Mouse (Mus musculus) left cerebral cortex, postnatal 10 days (tissue): ENCODE data around the gene Hpn. TPM values are rescaled to one million over a fixed set of nuclear protein-coding genes. Genes with fewer than 3 reads are reported as not detected.

ENCODE experiments used
- DNase-seq, 2 experiments: peaks; one replicate each; pipeline ENCODE4 v3.0.0; 2021 to 2022; ENCODE audit warnings: low spot score in 2 of 2, mixed read lengths in 1 of 2; ENCODE audit errors: extremely low spot score in 1 of 2
- intact Hi-C: fragments of 180-260 bp; cut with DNase I; formaldehyde crosslinking; loops from one replicate; pipeline ENCODE4 v1.15.1; 2025
- total RNA-seq, 2 experiments: library from RNA; stranded (reverse); gene quantifications; 2 replicates each; pipeline ENCODE4 v1.2.3; 2021

The Hpn gene
- total RNA-seq, 2 experiments from 2014 or later = 1.2 to 1.9 TPM

DNA sequence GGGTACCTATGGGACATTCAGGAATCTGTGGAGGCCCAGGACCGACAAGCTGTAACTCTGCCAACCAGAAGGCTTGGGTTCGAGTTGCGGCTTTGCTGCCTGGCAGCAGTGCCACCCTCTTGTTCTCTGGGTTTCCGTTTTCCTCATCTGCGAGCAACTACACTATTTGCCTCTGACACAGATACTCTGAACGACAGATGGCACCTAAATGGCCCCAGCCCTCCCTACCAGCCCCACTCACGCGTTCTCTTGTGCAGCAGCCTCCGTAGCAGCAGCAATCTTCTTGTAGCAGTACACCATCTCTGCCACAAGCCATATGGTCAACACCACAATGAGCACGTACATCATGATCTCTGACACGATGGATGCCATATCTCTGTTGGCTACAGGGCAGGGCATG, 2.4 kb upstream of the Hpn start:
- DNase-seq = no peak
- intact Hi-C loops = no loop called here

GRCm38 (mm10) chr7:31116721-31117145, 1.6 kb upstream of the Hpn start:
- DNase-seq = peak in 1 of 2 experiments; percentile 64
- intact Hi-C loops = no loop called here

DNA sequence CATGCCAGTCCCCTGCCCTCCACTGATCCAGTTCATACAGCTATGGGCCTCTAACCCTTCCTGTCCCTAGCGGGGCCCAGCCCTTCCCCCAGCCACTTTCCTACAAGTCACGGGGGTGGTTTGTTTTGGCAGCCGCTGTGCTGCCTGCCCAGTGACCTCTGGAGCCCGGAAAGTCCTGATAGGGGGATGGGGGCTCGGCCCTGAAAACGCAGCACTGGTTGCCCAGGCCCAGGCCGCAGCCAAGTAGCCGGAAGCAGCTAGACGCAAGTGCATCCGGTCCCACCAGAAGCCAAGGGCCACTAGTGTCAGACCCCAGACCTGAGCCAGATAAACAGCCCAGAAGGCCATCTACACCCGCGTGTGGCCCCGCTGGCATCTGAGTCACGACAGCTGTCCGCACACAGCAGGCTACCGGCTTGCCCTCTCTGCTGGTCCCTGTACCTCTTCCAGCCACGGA, 525 bp upstream of the Hpn start:
- DNase-seq = peak in 1 of 2 experiments; percentile 86
- intact Hi-C loops = no loop called here

- intact Hi-C loops = no loop called here
- no peak for DNase-seq
These were observed 444 bp downstream of the Hpn start for GRCm38 (mm10) chr7:31114646-31115045.

- intact Hi-C loops = no loop called here
- DNase-seq = no peak
These were observed 1.3 kb downstream of the Hpn start for GRCm38 (mm10) chr7:31113800-31114199.

DNA sequence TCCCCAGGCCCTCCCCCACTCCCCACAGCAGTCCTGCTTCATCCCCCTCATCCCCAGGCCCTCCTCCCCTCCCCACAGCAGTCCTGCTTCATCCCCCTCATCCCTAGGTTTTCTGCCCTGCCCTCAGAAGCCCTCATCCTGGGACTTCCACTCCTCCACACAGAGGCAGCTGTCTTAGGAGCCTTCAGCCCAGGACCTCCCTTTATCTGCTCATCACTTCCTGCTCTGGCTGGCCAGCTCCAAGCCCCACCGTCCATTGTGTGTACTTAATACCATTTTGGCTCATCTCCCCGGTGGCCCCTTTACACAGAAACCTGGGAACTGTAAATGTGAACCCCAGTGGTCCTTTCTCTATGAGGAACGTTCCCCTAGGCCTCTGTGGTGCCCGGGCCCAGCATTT, 3.1 kb downstream of the Hpn start:
- DNase-seq = no peak
- intact Hi-C loops = no loop called here

DNA sequence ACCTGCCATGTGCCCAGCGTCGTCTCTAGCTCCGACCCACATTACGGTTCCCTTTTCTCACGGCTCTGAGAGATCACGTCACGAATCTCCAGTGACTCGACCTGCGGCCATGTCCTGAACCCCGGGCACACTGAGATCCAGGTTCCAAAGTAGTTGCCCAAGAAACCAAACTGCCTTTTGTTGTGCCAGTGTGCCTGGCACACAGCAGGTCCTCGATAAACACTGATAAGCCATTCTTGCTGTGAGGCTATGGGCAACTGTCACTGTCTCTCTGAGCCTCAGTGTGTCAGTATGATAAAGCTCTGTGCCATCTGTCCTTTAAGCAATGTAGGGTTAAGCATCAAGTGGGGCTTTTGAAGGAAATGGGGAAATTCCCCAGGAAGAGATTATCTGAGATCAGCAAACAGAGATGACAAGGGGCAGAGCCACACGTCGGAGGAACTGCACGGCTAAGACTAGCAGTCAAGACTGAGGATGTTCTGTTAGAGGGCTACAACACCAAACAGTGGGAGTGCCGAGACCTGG, 4.2 kb downstream of the Hpn start:
- DNase-seq = no peak
- intact Hi-C loops = no loop called here

DNA sequence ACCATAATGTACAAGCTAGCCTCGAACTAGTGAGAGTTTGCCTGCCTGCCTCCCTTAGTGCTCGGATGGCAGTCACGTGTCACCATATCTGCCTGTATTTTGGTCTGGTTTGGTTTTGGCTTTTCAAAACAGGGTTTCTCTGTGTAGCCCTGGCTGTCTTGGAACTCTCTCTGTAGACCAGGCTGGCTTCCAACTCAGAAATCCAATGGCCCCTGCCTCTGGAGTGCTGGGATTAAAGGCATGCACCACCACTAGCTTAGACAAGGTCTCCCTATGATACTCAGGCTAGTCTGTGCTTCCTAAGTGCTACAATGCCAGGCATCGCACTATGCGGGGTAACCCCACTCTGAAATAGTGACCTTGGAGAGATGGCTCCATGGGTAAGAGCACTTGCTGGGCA, 5.3 kb downstream of the Hpn start:
- intact Hi-C loops = no loop called here
- no peak for DNase-seq

GRCm38 (mm10) chr7:31109091-31109490, 6.0 kb downstream of the Hpn start:
- intact Hi-C loops = no loop called here
- DNase-seq = peak in 1 of 2 experiments; percentile 61

GRCm38 (mm10) chr7:31107781-31108180, 7.3 kb downstream of the Hpn start:
- intact Hi-C loops = no loop called here
- no peak for DNase-seq

GRCm38 (mm10) chr7:31106166-31106565, 8.9 kb downstream of the Hpn start:
- intact Hi-C loops = no loop called here

DNA sequence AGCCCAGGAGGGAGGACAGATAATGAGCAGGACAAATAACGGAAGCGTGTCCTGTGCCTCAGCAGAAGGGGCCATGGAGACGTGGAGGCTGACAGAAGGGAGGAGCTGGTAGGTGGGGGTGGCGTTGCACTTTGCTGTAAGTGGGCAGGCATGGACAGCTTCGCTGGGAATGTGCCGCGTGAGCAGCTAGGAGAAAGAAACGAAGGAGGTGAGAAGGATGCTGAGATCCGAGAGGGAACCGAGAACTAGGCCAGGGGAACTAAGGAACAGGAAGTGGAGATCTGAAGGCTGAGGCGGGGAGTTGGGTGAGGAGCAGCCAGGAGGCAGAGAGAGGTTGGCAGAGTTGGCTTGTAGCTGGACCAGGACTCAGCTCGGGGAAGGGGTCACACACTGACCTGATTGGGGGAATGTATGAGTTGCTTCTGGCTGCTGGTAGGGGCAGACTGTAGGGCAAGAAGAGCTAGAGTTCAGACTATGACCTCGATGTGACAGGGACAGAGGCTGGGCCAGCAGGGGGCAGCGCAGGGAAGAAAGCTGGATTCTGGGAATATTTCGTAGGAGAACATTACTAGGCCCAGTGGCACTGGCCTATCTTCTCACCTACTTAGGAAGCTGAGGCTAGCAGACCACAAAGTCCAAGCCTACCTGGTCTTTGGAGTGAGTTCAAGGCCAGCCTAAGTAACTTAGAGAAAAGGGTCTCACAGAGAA, 9.9 kb downstream of the Hpn start:
- intact Hi-C loops = no loop called here
- peak in 1 of 2 experiments; percentile 66 for DNase-seq

More at GRCm38 (mm10) chr7:31106166-31106565, 8.9 kb downstream of the Hpn start:
- DNase-seq = no peak

GRCm38 (mm10) chr7:31100786-31101185, 14.3 kb downstream of the Hpn start:
- DNase-seq = no peak
- intact Hi-C loops = no loop called here

DNA sequence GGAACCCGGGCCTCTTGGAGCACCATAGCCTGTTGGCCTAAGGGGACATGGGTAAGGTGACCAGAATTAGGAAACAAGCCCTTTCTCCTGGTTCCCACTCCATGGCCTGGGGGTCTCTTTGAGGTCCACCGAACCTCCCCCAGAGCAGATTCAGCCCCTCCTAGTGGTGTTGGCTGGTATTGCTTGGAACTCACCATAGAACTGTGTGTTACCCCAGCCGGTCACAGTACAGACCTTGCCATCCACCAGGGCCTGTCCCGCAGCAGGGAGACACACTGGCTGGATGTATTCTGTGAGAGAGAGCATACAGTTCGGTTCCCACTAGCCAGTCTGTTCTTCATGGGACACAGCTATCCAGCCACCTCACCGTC, 15.5 kb downstream of the Hpn start:
- intact Hi-C loops = no loop called here
- DNase-seq = no peak

DNA sequence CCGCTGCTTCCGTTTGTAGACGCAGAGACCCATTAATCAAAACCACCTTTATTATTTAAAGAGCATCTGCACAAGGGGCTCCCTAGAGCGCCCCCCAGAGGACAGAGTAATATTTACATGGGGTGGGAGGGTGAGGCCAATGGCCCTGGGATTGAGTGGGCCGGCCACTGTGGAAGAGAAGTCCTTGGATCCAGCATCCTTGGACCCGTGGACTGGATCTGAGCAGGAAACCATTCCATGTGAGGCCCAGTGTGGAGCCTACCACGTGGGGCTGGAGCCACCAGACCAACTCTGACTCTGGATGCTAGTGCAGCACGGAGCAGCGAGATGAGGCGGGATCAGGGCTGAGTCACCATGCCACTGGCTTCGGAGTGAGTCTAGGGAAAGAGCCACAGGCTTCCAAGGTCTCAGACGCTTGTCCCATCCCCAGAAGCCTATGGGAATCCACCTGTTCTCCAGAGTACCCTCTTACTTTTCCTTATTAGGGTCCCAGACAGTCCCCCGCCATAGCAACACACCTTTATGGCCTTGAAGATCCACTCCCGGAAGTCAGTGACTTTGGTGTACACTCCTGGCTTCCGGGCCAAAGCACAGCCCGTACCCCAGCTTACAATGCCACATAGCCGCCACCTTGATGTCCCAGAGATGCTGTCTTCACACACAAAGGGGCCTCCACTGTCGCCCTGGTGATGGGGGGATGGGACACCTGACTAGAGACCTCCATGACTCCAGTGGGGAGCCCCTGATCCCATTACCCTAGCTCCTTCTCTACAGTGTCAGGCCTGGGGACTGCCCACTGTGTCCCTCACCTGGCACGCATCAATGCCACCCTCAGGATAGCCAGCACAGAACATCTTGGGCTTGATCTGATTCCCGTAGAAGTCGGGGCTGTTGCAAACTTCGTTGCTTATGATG, 16.1 kb downstream of the Hpn start:
- DNase-seq = peak in 1 of 2 experiments; percentile 50
- intact Hi-C loops = no loop called here

DNA sequence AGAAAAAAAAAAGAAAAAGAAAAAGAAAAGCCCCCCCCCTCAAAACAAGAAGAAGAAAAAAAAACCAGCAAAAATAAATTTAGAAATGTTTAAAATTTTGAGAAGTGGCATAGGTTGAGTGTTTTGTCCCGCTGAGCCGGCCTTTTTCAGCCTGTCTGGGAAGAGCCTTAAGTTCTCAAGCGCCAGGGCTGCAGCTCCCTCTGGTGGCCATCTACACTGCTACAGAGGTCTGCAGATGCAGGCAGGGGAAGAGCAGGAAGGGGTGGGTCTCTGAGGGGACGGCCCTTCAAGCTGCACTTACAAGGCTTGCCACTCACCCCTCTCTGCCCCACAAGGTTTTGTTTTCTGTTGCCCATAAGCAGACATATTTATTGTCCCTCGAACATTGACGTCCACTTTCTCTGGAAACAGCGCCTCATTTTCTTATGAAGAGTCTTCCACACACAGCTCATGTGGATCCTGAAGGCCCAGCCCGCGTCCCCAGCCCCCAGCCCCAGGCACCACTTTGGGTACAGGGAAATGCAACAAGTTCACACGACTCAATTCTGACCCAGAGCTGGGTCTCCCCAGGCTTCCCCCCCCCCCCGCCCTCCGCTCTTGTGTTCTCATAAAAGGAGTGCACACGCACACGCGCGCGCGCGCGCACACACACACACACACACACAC, 17.4 kb downstream of the Hpn start:
- DNase-seq = peak; percentile 89 to 94

DNA sequence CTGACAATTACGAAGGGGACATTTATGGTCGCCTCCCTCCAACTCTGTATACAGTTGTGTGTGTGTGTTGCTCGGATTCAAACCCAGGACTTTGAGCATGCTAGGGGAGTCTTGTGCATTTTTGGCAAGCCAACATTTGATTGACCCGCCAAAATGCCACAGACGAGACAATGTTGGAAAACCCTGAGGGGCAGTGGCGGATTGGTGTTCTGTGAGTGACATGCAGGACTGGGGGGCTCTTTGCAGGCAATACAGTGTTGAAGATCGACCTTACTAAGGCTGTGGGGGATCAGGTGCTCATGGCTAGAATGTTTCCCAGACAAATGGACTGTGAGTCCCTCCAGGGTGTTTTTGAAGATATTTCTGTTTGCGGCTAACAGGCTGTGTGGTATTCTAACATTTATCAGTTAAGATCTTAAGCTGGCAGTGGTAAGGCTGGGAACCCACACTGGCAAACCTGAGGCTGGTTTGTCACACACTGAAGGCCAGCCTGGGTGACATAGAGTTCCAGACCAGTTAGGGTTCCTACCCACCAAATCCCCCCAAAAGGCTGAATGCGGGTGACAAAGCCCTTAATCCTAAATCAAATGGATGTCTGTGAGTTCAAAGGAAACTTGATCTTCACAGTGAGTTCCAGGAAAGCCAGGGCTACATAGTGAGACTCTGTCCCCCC, 18.1 kb downstream of the Hpn start:
- intact Hi-C loops = loop anchor here (2.0 kb wide), 1 partner anchor 38 kb away; the partner anchor contains the start of gene Lgi4
- no peak for DNase-seq

More for the DNA sequence above, 17.4 kb downstream of the Hpn start:
- intact Hi-C loops = loop anchor here (2.0 kb wide), 1 partner anchor 39 kb away; the partner anchor contains the start of gene Lgi4

DNA sequence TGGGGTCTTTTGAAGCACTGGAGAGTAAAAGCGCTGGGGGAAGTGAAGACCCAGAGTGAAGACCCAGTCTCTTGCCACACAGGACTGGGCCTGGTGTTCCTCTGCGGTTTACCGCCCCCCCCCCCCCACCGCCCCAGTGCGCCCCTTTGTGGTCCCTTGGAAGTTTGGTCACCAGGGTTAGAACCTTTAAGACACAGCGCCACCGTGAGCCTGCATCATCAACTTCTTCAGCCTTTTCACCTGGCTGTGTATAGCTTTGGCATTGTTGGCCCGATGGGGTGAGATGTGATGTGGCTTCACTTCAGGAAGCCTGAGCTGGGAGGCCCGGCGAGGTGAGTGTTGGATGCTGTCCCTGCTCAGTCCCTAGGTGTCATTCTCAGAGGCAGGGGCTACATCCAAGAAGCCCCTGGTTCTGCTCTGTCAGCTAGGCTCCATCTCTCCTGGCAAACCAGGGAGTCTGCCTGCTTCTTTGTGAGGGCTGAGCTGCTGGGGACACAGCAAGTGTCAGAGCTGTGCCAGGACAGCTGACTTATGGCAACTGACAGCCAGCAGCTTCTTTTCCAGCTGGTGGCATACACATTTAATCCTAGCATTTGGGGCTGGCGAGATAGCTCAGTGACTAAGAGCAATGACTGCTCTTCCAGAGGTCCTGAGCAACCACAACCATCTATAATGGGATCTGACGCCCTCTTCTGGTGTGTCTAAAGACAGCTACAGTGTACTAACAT, 20.2 kb downstream of the Hpn start:
- intact Hi-C loops = no loop called here
- no peak for DNase-seq
